Mouse (Mus musculus): ENCODE results near the gene Arhgap23.

The Arhgap23 gene

DNA sequence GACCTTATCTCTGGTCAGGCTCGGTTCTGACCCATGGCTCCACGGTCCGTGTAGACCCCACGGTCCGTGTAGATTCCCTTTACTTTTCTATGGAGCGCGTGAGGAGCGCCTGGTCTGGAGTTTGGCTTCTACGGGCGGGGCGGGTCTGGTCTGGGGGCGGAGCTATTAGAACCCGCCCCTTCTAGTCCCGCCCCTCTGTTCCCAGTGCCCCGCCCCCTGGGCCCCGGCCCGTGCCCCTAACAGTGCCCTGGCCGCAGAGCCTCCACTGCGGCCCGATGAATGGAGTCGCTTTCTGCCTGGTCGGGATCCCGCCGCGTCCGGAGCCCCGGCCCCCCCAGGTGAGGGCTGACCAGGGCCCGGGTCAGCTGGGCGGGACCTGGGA is at the start of gene Arhgap23:
Arhgap23 (plus strand) TSS at position 204 of the 382 bp plus-strand sequence.
- peak; percentile 50 for DNase-seq (ENCODE audit: low read depth)

DNA sequence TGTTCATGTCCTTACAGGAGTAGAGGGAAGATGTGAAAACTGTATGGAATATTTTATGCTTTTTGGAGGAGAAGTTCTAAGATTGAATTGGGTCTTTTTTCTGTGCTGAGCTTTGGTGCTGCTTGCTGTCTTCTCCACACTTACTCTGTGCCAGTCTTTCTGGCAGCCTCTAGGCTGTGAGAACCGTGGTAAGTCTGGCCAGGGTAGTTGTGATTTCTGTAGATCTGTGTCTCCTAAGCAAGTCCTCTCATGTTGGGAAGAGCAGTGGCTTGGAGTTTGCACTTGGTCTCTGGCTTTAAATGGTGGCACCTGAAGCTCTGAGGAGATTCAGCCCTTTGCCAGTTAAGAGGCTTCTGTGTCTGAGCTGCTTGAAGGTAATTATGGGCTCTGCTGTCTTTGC is 49.8 kb upstream of the Arhgap23 start:
- no peak for DNase-seq (ENCODE audit: low read depth)

DNA sequence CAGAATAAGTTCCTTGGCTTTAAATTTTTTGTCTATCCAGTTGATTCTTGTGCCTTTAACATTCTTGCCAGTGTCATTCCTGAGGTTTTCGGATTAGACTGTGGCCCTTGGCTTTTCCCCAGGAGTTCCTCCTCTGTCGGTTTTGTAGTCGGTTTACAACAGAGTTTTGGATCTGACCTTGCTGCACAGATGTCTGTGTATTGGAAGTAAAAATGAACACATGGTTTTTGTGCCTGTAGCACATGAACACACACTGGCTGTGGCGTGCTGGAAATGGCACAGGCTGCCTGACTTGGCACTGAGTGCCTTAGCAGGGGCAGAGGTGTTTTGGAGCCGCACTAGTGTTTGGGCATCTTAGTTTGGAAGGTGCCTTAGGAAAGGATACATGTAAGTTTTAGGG is 46.8 kb upstream of the Arhgap23 start:
- DNase-seq (ENCODE audit: low read depth), result no peak

DNA sequence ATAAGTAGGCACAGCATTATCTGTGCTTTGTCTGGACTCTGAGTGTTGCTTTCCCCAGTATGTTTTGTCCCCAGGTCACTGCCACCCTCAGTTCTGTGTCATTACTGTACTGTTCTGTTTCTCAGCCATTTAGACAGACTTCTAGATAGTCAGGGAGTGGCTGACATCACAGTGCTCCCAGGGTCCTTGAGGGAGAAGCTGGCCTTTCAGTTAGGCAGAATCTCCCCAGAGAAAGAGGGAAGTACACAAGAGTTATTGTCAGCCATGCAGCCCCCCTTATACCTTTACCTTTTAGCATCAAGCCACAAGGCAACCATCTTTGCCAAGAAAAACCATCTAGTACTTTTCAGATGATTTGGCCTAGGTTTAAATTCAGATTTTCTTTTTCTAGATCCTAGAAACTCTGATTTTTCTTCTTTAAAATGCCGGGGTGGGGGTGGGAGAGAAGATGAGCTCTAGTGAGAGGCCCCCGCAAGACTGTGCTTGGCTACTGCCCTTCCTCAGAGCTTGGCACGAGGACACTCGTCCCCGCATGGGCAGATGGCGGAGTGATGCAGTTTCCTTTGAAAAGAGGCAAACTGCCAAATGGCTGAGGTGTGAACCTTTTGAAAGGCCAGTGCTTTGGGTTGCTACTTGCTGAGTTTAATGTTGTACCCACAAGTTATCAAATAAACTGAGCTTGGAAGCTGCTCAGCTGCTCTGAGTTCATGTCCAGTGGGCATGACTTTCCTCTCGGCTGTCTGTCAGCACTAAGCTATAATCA is 44.8 kb upstream of the Arhgap23 start:
- DNase-seq (ENCODE audit: low read depth), result no peak

DNA sequence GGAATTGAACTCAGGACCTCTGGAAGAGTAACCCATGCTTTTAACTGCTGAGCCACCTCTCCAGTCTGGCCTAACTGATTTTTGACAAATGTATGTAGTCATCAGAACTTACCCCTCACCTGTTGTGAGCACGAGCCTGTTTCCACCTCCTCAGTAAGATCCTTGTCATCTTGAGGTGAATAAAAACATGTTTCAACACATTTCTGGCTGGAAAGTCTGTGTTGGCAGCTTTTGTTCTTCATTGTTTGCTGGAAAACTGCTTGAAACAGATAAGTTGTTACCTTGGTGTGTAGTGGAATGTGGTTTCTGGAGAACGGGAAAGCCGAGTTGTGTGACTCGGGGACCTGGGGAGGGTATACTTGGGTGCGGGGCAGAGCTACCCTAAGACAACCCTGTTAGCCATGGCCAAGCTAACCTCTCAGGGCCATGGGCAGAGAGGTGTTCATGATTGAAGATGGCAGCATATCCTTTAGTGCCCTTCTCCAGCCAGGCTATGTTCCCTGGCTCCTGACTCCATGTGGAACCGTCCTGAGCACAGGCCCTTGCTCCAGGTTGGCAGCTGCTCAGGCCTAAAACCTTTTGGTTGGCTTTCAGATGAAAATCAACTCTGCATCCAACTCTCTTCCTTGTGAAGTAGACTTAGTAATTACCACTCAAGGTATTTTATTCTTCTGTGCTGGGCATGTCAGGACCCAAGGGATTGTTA is 43.0 kb upstream of the Arhgap23 start:
- DNase-seq (ENCODE audit: low read depth), result no peak

DNA sequence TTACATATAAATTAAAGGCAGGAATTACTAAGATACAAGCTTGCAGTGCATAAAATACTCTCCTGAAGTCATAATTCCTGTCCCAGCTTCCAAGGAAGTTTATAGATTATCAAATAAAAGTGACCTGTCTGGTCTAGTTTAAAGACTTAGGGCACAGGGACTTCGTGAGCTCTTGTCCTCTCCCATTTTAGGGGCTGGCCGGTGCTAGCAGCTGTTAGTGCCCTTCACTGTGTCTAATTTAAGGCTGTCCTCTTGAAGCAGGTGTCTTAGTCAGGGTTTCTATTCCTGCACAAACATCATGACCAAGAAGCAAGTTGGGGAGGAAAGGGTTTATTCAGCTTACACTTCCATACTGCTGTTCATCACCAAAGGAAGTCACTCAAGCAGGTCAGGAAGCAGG is 41.9 kb upstream of the Arhgap23 start:
- no peak for DNase-seq (ENCODE audit: low read depth)

DNA sequence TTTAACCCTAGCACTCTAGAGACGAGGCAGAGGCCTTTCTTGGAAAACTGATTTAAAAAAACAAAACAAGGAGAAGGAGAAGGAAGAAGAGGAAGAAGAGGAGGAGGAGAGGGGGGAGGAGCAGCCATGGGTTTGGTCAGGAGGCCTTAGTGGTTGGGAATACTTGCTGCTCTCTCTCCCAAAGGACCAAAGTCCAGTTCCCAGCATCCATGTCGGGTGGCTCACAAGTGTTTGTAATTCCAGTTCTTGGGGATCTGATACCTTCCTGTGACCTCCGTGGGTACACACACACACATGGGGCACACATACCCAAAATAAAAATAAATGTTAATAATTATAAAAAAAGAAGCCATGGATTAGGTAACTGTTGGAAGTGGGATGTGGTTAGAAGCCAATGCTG is 35.3 kb upstream of the Arhgap23 start:
- no peak for DNase-seq (ENCODE audit: low read depth)

DNA sequence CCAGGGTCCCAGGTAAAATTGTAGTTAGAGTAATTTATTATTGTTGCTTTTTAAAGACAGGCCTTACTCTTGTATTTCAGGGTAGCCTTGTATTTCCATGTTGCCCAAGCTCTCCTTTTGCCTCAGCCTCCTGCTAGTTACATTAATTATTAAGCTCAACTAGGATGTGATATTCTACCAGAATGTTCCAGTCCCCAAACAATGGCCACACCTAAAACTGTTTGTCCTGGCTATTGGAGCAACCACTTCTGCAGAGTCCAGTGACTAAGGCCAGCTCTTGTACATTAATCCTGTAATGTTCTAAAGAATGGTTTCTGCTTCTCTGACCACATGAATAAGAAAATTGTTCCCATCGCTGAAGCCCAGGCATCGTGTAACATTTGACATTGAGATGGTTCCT is 32.3 kb upstream of the Arhgap23 start:
- no peak for DNase-seq (ENCODE audit: low read depth)

DNA sequence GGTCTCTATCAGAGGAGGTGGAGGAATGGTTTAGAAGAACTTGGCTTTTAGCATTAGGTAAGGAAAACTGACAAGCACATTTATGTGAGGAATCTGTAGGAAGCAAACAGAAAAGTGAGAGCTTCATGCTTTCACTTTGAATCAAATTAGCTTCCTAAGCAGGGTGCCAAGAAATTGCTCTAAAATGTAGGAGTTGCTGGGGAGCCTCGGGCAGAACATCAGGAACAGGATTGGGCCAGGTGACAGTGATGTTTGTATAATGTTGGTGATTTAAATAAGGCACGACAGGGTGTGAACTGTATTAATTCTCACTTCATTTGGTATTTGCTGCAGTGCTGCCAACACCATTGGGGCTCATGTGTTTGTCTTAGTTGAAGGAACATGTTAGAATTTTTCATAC is 31.6 kb upstream of the Arhgap23 start:
- DNase-seq (ENCODE audit: low read depth), result no peak

DNA sequence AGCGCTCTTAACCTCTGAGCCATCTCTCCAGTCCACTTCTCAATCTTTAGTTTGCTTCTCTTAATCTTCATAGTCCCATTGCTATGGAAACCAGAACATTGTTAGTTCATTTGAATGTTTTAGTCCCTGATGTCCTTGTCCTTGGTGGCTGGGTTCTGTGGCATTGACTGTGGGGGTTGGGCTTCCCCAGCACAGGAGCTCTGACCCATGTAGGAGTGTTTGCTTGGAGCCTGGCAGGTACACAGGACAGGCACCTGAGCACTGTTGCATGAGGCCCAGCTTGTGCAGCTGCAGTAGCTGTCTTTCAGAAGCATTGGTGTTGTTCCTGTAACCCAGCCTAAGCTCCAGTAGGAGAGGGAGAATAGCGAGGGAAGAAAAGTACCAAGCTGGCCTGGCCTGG is 27.5 kb upstream of the Arhgap23 start:
- no peak for DNase-seq (ENCODE audit: low read depth)

DNA sequence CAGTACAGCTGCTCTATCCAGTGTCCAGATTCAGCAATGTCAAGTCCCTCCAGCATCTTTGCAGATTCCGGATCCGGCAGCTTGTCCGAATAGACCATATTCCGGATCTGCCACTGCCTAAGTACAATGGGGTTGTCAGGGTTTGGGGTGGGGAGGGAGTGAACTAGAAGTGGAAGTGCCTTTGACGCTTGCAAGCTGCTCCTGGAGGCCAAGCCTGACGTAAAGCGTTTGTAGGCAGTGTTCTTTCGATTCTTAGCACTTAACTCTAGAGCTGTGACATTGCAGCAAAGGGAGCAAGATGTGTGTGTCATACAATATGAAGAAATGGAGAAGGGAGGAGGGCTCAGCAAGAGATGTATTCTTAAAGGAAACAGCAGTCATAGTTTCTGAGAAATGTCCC is 26.2 kb upstream of the Arhgap23 start:
- DNase-seq (ENCODE audit: low read depth), result no peak

DNA sequence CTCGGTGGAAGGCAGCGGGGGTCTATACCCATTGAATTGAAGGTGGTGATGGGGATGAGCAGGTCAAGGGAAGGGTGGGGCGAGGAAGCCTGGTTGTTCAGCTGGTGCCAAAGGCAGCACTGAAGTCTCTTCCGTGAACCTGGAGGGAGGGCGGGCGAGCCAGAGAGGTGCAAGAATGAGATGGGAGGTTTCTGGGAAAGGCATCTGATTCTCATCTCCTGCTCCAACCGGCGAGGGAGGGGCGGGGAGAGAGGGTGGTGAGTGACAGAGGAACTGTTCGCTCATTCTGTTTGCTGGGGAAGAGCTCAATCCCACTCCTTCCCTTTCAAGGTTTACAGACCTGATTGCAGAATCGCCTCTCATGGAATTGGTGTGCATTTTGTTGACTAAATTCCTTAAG is 21.7 kb upstream of the Arhgap23 start:
- DNase-seq (ENCODE audit: low read depth), result no peak

DNA sequence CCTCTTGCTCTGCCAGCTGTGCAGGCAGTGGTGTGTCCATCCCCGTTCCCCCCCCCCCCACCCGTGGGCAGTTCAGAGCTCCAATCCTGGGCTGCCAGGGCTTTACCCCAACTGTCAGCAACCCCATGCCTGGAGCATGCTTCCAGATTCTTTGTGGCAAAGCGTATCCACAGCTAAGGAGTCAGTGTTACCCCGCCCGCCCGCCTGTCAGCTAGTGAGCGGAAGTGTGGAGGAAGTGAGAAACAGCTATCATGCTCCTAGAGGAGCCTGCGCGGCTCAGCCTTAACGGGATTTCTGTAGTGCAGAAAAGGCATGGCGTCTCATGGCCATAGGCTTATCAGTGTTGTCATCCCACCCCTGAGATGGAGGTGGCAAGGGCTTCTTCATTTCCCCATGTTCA is 21.2 kb upstream of the Arhgap23 start:
- DNase-seq (ENCODE audit: low read depth), result no peak

DNA sequence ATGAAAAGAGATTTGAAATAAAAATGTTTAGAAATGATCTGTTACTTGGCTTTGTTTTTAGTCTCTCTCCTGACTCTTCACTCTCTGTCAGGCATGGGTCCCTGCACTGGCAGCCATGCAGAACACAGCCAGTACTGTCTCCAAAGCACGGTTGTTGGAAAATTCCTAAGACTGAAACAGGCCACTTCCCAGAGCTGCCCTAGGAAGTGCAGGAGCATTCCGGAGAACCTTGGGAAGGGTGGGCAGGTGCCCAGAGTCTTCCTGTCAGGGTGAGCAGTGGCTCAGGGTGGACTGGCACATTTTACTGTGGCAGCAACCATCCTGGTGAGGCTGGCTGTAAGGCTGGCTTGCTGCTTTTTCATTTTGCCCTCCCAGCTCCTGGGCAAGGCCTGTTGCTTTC is 16.8 kb upstream of the Arhgap23 start:
- no peak for DNase-seq (ENCODE audit: low read depth)

DNA sequence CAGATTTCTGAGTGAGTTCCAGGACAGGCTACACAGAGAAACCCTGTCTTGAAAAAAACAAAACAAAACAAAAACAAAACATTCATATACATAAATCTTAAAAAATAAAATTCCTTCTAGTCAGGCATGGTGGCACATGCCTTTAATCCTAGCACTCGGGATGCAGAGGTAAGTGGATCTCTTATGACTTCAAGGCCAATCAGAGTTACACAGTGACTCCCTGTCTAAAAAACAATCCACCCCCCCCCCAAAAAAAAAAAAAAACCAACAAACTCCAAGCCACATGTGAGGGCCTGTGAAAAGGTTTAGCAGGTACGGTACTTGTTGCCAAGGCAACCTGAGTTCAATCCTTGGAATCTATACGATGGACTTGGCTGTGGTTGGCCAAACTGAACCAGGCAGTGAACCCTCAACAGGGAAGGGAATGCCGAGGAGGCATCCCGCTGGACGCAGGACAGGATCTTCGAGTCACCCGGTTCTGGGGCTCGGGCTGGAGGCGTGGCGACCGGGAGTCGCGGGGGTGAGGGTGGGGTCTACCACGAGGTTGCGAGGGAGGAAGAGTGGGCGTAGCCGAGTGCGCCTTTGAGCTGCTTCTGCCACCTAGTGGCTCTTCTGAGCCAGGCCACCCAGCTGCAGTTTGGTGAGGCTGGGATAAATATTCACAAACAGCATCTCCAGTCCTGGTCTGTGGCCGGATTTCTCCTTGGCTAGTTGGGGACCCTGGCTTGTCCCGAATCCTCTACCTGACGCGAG is 15.2 kb upstream of the Arhgap23 start:
- DNase-seq (ENCODE audit: low read depth), result peak; percentile 86

DNA sequence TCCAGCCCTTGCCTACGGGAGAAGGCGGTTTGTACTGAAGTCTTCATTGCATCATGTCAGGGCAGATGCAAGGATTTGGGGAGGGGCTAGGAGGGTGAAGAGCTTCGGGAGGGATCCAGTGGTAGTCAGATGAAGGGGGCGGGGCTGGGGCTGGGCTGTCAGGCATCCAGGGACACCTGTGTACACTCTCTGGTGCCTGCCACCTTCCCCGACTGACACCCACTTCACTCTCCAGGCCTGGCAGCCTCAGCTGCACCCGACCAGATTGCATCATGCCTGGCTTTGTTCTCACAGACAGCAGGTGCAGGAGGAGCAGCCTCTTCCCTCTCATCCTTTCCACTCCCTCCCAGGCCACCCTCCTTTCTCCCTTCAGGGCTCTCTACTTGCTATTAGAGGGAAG is 14.3 kb upstream of the Arhgap23 start:
- peak; percentile 29 for DNase-seq (ENCODE audit: low read depth)

DNA sequence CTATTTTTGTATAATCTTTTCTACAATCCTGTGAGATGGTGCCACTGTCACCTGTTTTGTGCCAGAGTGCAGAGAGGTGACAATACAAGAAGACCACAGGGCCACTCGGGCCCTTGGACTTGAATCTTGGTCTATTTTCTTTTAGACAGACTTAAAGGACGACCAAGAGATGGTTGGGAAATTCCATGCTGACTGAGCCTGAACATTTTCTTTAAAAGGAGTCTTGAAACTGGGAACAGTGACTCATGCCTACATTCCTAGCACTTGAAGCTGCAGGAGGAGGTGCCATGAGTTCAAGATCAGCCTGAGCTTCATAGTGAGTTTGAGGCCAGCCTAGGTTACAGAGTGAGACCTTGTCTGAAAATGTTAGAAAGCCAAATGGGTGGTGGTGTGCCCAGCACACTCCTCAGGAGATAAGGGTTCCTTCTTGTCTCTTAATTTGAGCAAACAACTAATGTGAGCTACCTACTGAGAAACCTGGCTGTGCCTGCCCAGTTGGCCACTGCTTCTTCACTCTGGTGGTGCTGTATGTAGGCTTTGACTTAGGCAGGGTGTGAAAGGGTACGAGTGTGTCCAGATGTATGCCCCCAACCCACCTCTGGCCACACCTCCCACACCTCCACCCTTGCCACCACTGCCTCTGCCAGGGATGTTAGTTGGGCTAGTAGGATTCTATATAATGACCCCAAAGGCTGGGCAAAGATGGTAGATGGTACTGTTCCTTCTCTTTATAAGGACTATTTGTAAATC is 13.5 kb upstream of the Arhgap23 start:
- DNase-seq (ENCODE audit: low read depth), result peak; percentile 28

DNA sequence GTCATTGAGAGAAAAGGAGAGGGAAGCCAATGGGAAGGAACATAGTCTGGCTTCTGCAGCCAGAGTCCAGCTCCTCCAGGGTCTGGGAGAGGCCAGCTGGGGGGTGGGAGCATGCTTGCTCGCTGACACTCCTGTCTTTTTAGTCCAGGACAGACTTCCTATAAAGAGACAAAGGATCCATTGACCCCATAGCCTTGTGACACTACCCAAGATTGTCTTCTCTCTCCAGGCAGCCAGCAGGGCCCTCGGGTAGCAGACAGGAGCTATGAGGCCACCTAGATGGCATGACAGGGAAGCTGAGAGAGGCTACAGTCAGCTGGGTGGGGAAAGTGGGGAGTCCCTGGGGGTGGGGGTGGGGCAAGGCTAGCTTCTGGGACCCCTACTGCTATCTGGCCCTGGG is 12.6 kb upstream of the Arhgap23 start:
- DNase-seq (ENCODE audit: low read depth), result no peak

DNA sequence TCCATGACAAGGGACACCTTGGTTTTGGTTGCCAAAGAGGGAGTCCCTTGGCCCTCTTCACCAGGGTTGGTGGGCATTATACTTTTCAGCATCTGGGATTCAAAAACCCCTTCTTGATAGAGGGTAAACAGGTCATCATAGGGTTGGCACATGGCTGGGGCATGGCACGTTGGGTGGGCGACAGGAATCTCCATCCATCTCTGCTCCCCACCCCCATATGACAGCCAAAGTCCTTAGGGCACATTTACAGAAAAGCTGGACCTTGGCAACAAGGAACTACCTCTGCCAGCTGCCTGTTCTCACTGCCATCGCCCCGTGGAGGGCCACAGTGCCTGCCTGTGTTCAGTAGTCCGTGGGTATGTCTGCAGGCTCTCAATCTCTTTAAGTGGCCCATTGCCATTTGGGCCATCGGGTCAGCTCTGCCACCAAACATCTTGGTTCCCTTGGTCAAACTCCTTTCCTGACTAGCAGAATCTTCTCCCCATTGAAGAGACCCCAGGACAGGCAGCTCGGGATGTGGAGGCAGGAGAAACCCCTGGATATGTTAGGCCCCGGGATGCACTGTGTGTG is 11.6 kb upstream of the Arhgap23 start:
- no peak for DNase-seq (ENCODE audit: low read depth)

DNA sequence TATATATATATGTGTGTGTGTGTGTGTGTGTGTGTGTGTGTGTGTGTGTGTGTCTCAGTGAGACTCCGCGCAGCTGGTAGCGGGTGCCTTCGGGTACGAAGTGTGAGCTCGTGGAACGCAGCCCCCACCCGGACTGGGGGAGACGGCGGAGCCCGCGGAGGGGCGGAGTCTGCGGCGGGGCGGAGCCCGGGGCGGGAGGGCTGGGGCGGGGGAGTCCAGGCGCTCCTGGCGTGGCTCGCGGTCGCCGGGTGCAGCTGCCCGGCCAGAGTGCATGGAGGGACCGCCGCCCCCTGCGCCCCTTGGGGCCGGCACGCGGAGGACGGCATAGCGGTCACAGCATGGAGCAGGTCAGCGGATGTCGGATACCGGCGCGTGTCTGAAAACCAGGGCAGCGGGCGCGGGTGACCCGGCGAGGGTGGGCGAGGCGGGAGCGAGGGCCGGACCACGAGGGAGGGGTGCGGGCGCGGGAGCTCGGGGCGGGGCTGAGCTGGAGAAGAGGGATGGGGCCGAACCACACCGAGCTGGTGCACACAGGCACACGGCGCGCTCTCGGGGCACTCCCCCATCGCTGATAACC is 11.1 kb upstream of the Arhgap23 start:
- DNase-seq (ENCODE audit: low read depth), result peak; percentile 60

DNA sequence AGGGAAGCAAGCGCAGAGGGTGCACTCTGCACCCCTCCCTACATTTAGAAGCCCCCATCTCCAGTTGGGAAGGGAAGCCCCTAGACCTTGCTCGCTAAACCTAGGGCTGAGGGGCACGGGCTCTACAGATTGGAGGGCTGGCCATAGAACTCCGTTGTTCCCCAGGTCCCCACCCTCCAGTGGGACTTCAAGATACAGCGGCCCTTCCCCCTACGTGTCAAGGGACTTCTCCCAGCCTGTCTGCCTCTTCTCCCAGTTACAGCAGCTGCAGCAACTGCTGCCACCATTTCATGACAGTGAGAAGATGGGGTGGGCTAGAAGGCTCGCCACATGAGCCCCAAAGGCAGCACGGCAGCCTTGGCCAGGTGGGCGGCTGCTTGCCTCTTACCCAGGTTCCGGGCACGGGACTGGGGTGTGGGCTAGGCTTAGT is 10.6 kb upstream of the Arhgap23 start:
- peak; percentile 39 for DNase-seq (ENCODE audit: low read depth)

All from induced T-regulatory cell, adult 2 months (primary cell).